Mouse (Mus musculus): ENCODE data around the gene Rbfox1.

DNA sequence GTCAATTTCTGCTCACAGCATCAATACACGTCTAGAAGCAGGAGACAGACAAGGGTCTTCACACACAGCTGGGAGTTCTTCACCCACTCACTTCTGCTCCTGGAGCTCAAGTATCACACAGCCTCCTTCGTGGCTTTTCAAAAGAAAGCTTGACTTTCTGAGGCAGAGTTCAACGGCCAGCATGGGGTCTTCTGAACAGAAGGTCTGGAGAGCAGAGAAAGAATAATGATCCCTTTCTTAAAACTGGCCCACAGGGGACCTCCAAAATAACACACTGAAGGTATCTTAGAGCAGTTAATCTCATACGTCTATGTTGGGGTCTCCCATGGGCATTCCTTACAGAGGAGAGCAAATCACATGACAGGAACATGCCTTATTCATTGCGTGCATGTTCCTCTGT is 1034.5 kb downstream of the Rbfox1 start:
- TF ChIP-seq POLR2A (IDR thresholded peaks at IDR 0.05; ENCODE audit: borderline replicate concordance, extremely low read depth, low read depth, low read length) (no peak), CTCF (IDR thresholded peaks at IDR 0.05; ENCODE audit: insufficient read depth, low read length) (no peak)

All from lung, adult 2 months (tissue).